Mouse (Mus musculus) embryonic facial prominence, embryonic 11.5 days (tissue): ENCODE data around the gene Mpp3. TPM values are rescaled to one million over a fixed set of nuclear protein-coding genes. Genes with fewer than 3 reads are reported as not detected.
A peak's percentile ranks its signal among the peaks of the same experiment; 100 is the strongest.

Experiments
- ATAC-seq: fragments of 200-750 bp; cut with Nextera tagmentation; replicated peaks from 2 replicates; pipeline ENCODE4 v1.8.0; 2017; ENCODE audit warnings: low read depth; ENCODE audit not compliant: insufficient number of reproducible peaks, low FRiP score, low TSS enrichment
- DNase-seq: peaks from one replicate; pipeline ENCODE4 v3.0.0-alpha.2; 2015; ENCODE audit warnings: low spot score
- H3K27ac ChIP-seq: fragments of 300-500 bp; sonication (generic); replicated peaks from 2 replicates; pipeline ENCODE4 v1.5.1; 2014; ENCODE audit warnings: mild to moderate bottlenecking, low read depth, low read length, control low read depth
- H3K27me3 ChIP-seq: fragments of 300-500 bp; sonication (generic); 2 replicates; pipeline ENCODE4 v1.6.1; 2014; ENCODE audit warnings: mild to moderate bottlenecking, low read length, moderate library complexity, mixed read lengths; ENCODE audit not compliant: control insufficient read depth, insufficient read depth
- H3K36me3 ChIP-seq: fragments of 300-500 bp; sonication (generic); replicated peaks from 2 replicates; pipeline ENCODE4 v1.6.1; 2014; ENCODE audit warnings: low read depth, mild to moderate bottlenecking, low read length, moderate library complexity, mixed read lengths; ENCODE audit not compliant: control insufficient read depth, insufficient read depth
- H3K4me1 ChIP-seq: fragments of 300-500 bp; sonication (generic); 2 replicates; pipeline ENCODE4 v1.6.1; 2014; ENCODE audit warnings: low read length, mixed read lengths; ENCODE audit not compliant: control insufficient read depth, insufficient read depth
- H3K4me2 ChIP-seq: fragments of 300-500 bp; sonication (generic); 2 replicates; pipeline ENCODE4 v1.6.1; 2014; ENCODE audit warnings: low read depth, mild to moderate bottlenecking, control low read depth, low read length, moderate library complexity
- H3K4me3 ChIP-seq: fragments of 300-500 bp; sonication (generic); 2 replicates; pipeline ENCODE4 v1.5.1; 2014; ENCODE audit warnings: low read depth, low read length, control low read depth
- H3K9ac ChIP-seq: fragments of 300-500 bp; sonication (generic); replicated peaks from 2 replicates; pipeline ENCODE4 v1.6.1; 2014; ENCODE audit warnings: mild to moderate bottlenecking, control low read depth, low read length
- H3K9me3 ChIP-seq: fragments of 300-500 bp; sonication (generic); replicated peaks from 2 replicates; pipeline ENCODE4 v1.6.1; 2016; ENCODE audit warnings: mild to moderate bottlenecking, low read length, inconsistent platforms, mixed read lengths; ENCODE audit not compliant: control insufficient read depth
- whole genome bisulfite sequencing: fragments of 180-500 bp; shearing (Covaris S2); extraction: QIAGEN DNeasy Blood & Tissue Kit; methylation state at CpG from one replicate; pipeline ENCODE4 v1.1.7; 2014; 5-methylcytosine and 5-hydroxymethylcytosine counted together
- polyA plus RNA-seq: library from polyadenylated mRNA; unstranded; fragments of >200 nt; fragmentation: Nextera tagmentation; extraction: Ambion mirVana; gene quantifications from 2 replicates; pipeline ENCODE4 v1.2.1, GENCODE M21; 2014

Mpp3 gene
- polyA plus RNA-seq, 1 experiment from 2014 or later, result 6.3 TPM

DNA sequence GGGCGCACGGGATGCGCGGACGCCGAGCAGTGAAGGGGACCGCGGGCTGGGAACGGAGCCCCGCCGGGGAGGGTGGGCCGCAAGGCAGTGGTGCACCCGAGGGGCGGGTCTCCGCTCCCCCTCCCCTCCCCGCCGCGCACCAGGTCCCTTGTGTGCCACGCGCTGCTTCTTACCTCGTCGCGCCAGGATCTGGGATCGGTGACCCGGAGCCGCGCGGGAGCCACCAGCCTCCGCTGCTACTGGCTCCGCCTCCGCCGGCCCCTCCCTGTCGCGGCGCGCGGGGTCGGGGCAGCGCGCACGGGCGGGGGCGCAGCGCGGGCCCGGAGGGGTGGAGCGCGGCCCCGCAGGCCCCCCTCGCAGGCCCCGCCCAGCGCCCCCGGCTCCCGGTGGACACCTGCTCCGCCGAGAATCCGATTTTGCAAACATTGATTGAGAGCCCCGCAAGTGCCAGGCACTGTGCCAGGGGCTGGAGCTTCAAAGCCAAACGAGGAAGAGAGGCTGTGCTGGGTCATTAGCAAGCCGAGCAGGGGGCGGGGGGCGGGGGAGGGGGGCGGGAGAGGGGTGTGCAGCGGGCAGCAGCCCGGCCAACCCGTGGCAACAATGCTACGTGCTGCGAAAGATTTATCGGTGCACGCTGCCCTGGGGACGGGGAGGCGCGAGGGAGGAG is 1.4 kb downstream of the Mpp3 start:
- no peaks in the 10 kb centered on the region for H3K9me3 ChIP-seq
- peak; percentile 79 for ATAC-seq
- peak; percentile 80 for DNase-seq
- no peaks in the 10 kb centered on the region for H3K36me3 ChIP-seq
- H3K4me2 ChIP-seq, result peak overlapping the region; percentile 93
- H3K4me1 ChIP-seq, result no peaks in the 10 kb centered on the region
- peak overlapping the region; percentile 73 for H3K9ac ChIP-seq
- H3K27me3 ChIP-seq, result no peaks in the 10 kb centered on the region; the same call in 1 of the 2 replicates
- peak overlapping the region; percentile 70 for H3K4me3 ChIP-seq
- H3K27ac ChIP-seq, result peak overlapping the region; percentile 65
- 1% methylated on average over 52 of the region's 73 CpGs for WGBS

DNA sequence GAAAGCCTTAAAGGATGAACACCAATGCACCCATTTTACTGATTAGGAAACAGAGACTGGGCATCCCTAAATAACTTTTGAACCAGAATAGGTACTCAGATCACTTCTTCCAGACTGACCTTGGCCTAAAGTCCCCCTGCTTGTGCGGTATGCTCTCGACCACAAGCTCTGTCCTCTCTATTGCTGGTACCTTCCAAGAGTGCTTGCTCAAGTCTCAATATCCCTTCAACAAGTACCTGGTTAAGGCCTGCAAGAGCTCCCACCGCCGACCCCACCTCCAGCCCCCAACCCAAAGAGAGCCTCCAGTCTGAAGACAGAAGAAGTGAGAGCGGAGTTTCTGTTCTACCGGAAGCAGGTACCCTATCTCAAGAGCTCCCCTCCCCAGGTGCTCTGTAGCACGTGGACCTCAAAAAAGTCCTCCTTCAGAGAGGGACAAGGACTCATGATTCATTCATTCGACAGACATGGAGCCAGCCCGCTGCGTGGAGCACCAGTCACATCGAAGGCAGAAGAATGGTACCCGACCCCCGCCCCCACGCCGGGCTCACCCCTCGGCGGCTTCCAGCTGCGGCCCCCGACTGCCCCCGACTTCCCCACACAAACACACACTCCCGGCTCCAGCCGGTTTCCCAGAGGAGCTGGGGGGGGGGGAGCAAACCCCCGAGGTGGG is 2.1 kb downstream of the Mpp3 start:
- WGBS, result 3% methylated on average over 23 of the region's 23 CpGs
- peak overlapping the region; percentile 73 for H3K9ac ChIP-seq
- DNase-seq (peak; percentile 49), ATAC-seq (no peak; the same call in 1 of the 2 replicates)
- H3K27me3 ChIP-seq, result no peaks in the 10 kb centered on the region; the same call in 1 of the 2 replicates
- H3K4me2 ChIP-seq, result peak overlapping the region; percentile 93
- H3K9me3 ChIP-seq, result no peaks in the 10 kb centered on the region
- no peaks in the 10 kb centered on the region for H3K36me3 ChIP-seq
- H3K27ac ChIP-seq, result peak overlapping the region; percentile 65
- peak overlapping the region; percentile 70 for H3K4me3 ChIP-seq
- H3K4me1 ChIP-seq, result no peaks in the 10 kb centered on the region

GRCm38 (mm10) chr11:102025354-102025753 is 2.9 kb downstream of the Mpp3 start:
- H3K4me1 ChIP-seq, result no peaks in the 10 kb centered on the region
- no peaks in the 10 kb centered on the region for H3K9me3 ChIP-seq
- no peak for ATAC-seq
- no peak for DNase-seq
- H3K4me2 ChIP-seq, result no peak overlapping the region
- no peak overlapping the region for H3K4me3 ChIP-seq
- H3K36me3 ChIP-seq, result no peaks in the 10 kb centered on the region
- no peak overlapping the region for H3K9ac ChIP-seq
- 35% methylated on average over 7 of the region's 7 CpGs for WGBS
- H3K27ac ChIP-seq, result no peak overlapping the region
- H3K27me3 ChIP-seq, result no peaks in the 10 kb centered on the region; the same call in 1 of the 2 replicates

DNA sequence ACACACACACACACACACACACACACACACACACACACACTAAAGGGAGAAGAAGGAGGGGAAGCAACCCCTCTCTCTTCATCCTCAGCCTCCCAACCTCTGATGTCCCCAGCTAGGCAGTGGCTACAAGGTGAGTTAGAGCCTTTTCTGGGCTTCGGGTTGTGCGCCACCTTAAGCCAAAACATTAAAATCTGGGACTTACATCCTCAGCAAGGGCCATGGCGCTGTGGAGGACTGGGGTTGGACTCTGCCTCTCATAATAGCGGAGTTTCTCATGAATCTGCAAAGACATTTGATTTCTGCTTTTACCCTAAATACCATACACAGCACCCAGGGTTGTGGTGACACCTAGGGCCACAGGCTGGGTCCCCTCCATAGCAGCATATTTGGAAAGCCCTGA is 3.4 kb downstream of the Mpp3 start:
- Histone ChIP-seq H3K36me3 (no peaks in the 10 kb centered on the region), H3K27me3 (no peaks in the 10 kb centered on the region; the same call in 1 of the 2 replicates), H3K4me3 (no peak overlapping the region), H3K27ac (no peak overlapping the region), H3K4me2 (no peak overlapping the region), H3K9ac (no peak overlapping the region), H3K9me3 (no peaks in the 10 kb centered on the region), H3K4me1 (no peaks in the 10 kb centered on the region)
- no peak for ATAC-seq
- WGBS, result 77% methylated on average over 4 of the region's 4 CpGs
- no peak for DNase-seq

GRCm38 (mm10) chr11:102024084-102024758 is 4.0 kb downstream of the Mpp3 start:
- H3K4me3 ChIP-seq, result no peak overlapping the region
- no peaks in the 10 kb centered on the region for H3K4me1 ChIP-seq
- H3K9ac ChIP-seq, result no peak overlapping the region
- WGBS, result 81% methylated on average over 6 of the region's 6 CpGs
- no peak overlapping the region for H3K4me2 ChIP-seq
- no peaks in the 10 kb centered on the region for H3K9me3 ChIP-seq
- H3K27me3 ChIP-seq, result no peaks in the 10 kb centered on the region; the same call in 1 of the 2 replicates
- H3K27ac ChIP-seq, result no peak overlapping the region
- ATAC-seq (no peak), DNase-seq (no peak)
- H3K36me3 ChIP-seq, result no peaks in the 10 kb centered on the region

- ATAC-seq, result no peak
- 80% methylated on average over 13 of the region's 13 CpGs for WGBS
These were observed 4.9 kb downstream of the Mpp3 start for GRCm38 (mm10) chr11:102023406-102023805.

DNA sequence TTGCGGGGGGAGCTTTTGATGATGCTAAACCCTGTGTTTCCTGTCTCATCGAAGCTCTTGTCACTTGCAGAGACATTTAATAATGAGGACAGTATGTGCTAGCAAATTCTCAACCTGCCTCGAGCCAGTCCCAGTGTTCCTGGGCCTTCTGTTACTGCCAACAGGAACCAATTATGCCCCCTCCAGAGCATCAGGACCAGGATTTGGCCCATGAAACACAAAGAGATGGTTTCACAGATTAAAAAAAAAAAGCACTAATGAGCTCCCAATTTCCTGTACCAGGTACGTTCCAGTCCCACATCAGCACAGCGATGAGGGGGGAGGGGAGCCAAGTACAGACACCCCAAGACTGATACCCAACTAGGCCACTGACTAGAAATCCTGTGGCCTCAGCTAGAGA is 7.1 kb downstream of the Mpp3 start:
- no peak for DNase-seq
- no peak overlapping the region for H3K9ac ChIP-seq
- H3K27ac ChIP-seq, result no peak overlapping the region
- no peak overlapping the region for H3K4me2 ChIP-seq
- H3K36me3 ChIP-seq, result no peaks in the 10 kb centered on the region
- WGBS, result 65% methylated on average over 5 of the region's 5 CpGs
- no peaks in the 10 kb centered on the region; the same call in 1 of the 2 replicates for H3K27me3 ChIP-seq
- H3K4me1 ChIP-seq, result no peaks in the 10 kb centered on the region
- no peak overlapping the region for H3K4me3 ChIP-seq
- no peaks in the 10 kb centered on the region for H3K9me3 ChIP-seq
- no peak for ATAC-seq

More at GRCm38 (mm10) chr11:102023406-102023805, 4.9 kb downstream of the Mpp3 start:
- Histone ChIP-seq H3K4me2 (no peak overlapping the region), H3K27ac (no peak overlapping the region), H3K4me3 (no peak overlapping the region), H3K4me1 (no peaks in the 10 kb centered on the region), H3K9ac (no peak overlapping the region), H3K27me3 (no peaks in the 10 kb centered on the region; the same call in 1 of the 2 replicates), H3K36me3 (no peaks in the 10 kb centered on the region), H3K9me3 (no peaks in the 10 kb centered on the region)
- no peak for DNase-seq

DNA sequence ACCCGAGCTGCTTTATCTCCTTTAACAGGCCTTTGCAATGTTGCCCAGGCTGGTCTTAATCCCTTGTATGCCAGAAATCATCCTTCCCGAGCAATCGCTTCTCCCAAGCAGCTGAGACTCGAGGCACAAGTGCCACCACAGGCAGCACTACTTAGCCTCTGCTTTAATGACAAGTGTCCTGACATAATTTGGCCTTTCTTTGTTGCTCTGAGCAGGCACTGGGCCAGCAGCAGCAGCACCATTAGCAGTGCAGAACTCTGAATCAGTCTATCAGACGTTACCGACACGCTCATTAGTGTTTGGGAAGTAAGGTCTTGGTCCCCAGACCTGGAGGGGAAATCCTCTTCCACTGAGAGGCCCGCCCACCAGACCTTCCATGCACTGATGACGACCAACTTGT is 8.5 kb downstream of the Mpp3 start:
- Histone ChIP-seq H3K36me3 (no peaks in the 10 kb centered on the region), H3K4me3 (no peak overlapping the region), H3K4me1 (no peaks in the 10 kb centered on the region), H3K9ac (no peak overlapping the region), H3K27me3 (no peaks in the 10 kb centered on the region), H3K27ac (no peak overlapping the region), H3K9me3 (no peaks in the 10 kb centered on the region), H3K4me2 (no peak overlapping the region)
- ATAC-seq (no peak), DNase-seq (no peak)
- 76% methylated on average over 9 of the region's 9 CpGs for whole genome bisulfite sequencing
